Mouse (Mus musculus): ENCODE measurements at regions not wholly inside any gene's neighbourhood (a gene's known extent, or its start where the extent isn't known, plus 50 kb on each side); places are given as distances from the start of the nearest gene placed in this dataset.

DNA sequence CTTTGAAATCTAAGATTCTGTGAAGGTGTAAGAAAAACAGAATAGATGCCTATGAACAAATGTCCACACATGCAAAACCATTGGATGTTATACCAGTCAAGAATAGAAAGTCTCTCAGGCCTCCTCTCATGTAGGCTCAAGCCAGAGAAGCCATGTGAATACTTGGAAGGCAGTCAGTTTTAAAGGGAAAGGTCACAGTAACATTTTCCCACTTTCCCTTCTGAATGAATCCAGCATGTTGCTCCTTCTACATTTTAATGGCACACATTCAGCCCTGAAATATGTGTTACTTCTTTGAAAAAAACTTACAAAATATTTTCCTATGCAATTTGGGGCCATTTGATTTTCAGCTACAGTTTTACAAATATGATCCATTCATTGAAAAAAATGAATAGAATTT lies 186.1 kb downstream of the Lurap1l start:
- H3K27ac ChIP-seq = no peak overlapping the region
- H3K36me3 ChIP-seq (ENCODE audit: poor library complexity, severe bottlenecking) = no peaks in the 10 kb centered on the region
- H3K9me3 ChIP-seq (replicated peaks) = no peaks in the 10 kb centered on the region
- H3K4me2 ChIP-seq = no peak overlapping the region
- H3K27me3 ChIP-seq = no peaks in the 10 kb centered on the region
- no peak overlapping the region for H3K9ac ChIP-seq
- H3K4me3 ChIP-seq = no peak overlapping the region
- no peak for ATAC-seq
- no peaks in the 10 kb centered on the region for H3K4me1 ChIP-seq

GRCm38 (mm10) chr4:81097597-81097996 lies 187.2 kb downstream of the Lurap1l start:
- WGBS = 85% methylated on average over 1 of the region's 1 CpGs
- Histone ChIP-seq H3K27ac (no peak overlapping the region), H3K4me3 (no peak overlapping the region), H3K9me3 (replicated peaks) (no peaks in the 10 kb centered on the region), H3K36me3 (ENCODE audit: poor library complexity, severe bottlenecking) (no peaks in the 10 kb centered on the region), H3K4me2 (no peak overlapping the region), H3K27me3 (no peaks in the 10 kb centered on the region), H3K4me1 (no peaks in the 10 kb centered on the region), H3K9ac (no peak overlapping the region)
- no peak for ATAC-seq

- no peaks in the 10 kb centered on the region for H3K9me3 ChIP-seq (replicated peaks)
- no peak overlapping the region for H3K27ac ChIP-seq
- H3K4me2 ChIP-seq = no peak overlapping the region
- no peak overlapping the region for H3K9ac ChIP-seq
- H3K4me3 ChIP-seq = no peak overlapping the region
- WGBS = 90% methylated on average over 2 of the region's 2 CpGs
- H3K36me3 ChIP-seq (ENCODE audit: poor library complexity, severe bottlenecking) = no peaks in the 10 kb centered on the region
- no peaks in the 10 kb centered on the region for H3K4me1 ChIP-seq
- H3K27me3 ChIP-seq = no peaks in the 10 kb centered on the region
- ATAC-seq = no peak
These were observed 190.6 kb downstream of the Lurap1l start for GRCm38 (mm10) chr4:81101049-81101448.

DNA sequence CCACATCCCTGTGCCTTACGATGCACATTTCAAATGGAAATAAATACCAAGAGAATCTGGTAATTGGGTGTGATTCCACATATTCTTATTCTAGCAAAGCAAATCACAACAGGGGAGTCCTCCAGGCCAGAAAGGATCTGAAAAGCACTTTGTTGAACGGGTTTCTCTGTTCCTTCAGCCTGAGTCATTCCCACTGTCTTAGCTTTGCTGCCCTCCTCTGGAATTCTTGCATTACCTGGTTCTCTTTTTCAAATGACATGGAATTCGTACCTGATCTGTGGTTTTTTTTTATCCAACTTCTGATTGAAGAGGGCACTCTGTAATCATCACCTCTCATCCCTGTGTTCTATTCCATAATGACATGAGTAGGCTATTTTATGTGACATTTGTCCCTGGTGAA lies 200.9 kb downstream of the Lurap1l start:
- no peak overlapping the region for H3K9ac ChIP-seq
- no peaks in the 10 kb centered on the region for H3K27me3 ChIP-seq
- H3K4me1 ChIP-seq = no peaks in the 10 kb centered on the region
- no peaks in the 10 kb centered on the region for H3K9me3 ChIP-seq (replicated peaks)
- H3K4me2 ChIP-seq = no peak overlapping the region
- no peak for ATAC-seq
- WGBS = 57% methylated on average over 3 of the region's 3 CpGs
- H3K4me3 ChIP-seq = no peak overlapping the region
- no peak overlapping the region for H3K27ac ChIP-seq
- no peaks in the 10 kb centered on the region for H3K36me3 ChIP-seq (ENCODE audit: poor library complexity, severe bottlenecking)

- 90% methylated on average over 7 of the region's 7 CpGs for whole genome bisulfite sequencing
- Histone ChIP-seq H3K4me2 (no peak overlapping the region), H3K27me3 (no peaks in the 10 kb centered on the region), H3K9ac (no peak overlapping the region), H3K9me3 (replicated peaks) (no peaks in the 10 kb centered on the region), H3K4me1 (no peaks in the 10 kb centered on the region), H3K27ac (no peak overlapping the region), H3K36me3 (ENCODE audit: poor library complexity, severe bottlenecking) (no peaks in the 10 kb centered on the region), H3K4me3 (no peak overlapping the region)
- no peak for ATAC-seq
These were observed 206.0 kb downstream of the Lurap1l start for GRCm38 (mm10) chr4:81116411-81116810.

GRCm38 (mm10) chr4:81124155-81124554 lies 213.7 kb downstream of the Lurap1l start:
- WGBS = 22% methylated on average over 3 of the region's 3 CpGs
- peak; percentile 82 for ATAC-seq

GRCm38 (mm10) chr4:81129874-81130273 lies 219.4 kb downstream of the Lurap1l start:
- 75% methylated on average over 2 of the region's 2 CpGs for WGBS
- H3K27ac ChIP-seq = no peak overlapping the region
- H3K9ac ChIP-seq = no peak overlapping the region
- H3K4me3 ChIP-seq = no peak overlapping the region
- H3K4me1 ChIP-seq = no peaks in the 10 kb centered on the region
- no peaks in the 10 kb centered on the region for H3K36me3 ChIP-seq (ENCODE audit: poor library complexity, severe bottlenecking)
- no peak for ATAC-seq
- H3K27me3 ChIP-seq = no peaks in the 10 kb centered on the region
- H3K4me2 ChIP-seq = no peak overlapping the region
- H3K9me3 ChIP-seq (replicated peaks) = no peaks in the 10 kb centered on the region

More at GRCm38 (mm10) chr4:81124155-81124554, 213.7 kb downstream of the Lurap1l start:
- Histone ChIP-seq H3K9me3 (replicated peaks) (no peaks in the 10 kb centered on the region), H3K4me2 (no peak overlapping the region), H3K27ac (no peak overlapping the region), H3K9ac (no peak overlapping the region), H3K27me3 (no peaks in the 10 kb centered on the region), H3K4me3 (no peak overlapping the region), H3K36me3 (ENCODE audit: poor library complexity, severe bottlenecking) (no peaks in the 10 kb centered on the region), H3K4me1 (no peaks in the 10 kb centered on the region)

DNA sequence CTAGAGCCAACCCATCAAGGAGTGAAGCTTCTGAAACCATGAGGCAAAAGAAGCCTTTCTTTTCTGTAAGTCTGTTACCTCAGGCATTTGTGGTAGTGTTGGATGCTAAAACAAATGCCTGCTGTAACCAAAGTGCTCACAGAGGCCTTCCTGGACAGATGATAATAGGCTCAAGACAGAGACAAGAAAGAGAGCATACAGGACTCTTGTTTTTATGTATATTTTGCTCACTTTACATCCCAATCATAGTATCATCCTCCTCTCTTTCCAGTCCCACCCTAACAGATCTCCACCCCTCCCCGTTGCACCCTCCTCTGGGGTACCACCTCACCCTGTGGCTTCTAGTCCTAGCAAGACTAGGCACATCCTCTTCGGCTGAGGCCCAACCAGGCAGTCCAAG lies 262.7 kb downstream of the Lurap1l start:
- Histone ChIP-seq H3K4me3 (no peak overlapping the region), H3K4me2 (no peak overlapping the region), H3K27me3 (no peaks in the 10 kb centered on the region), H3K9ac (no peak overlapping the region), H3K9me3 (replicated peaks) (no peaks in the 10 kb centered on the region), H3K4me1 (no peaks in the 10 kb centered on the region), H3K36me3 (ENCODE audit: poor library complexity, severe bottlenecking) (no peaks in the 10 kb centered on the region), H3K27ac (no peak overlapping the region)
- ATAC-seq = no peak
- 93% methylated on average over 2 of the region's 2 CpGs for WGBS

DNA sequence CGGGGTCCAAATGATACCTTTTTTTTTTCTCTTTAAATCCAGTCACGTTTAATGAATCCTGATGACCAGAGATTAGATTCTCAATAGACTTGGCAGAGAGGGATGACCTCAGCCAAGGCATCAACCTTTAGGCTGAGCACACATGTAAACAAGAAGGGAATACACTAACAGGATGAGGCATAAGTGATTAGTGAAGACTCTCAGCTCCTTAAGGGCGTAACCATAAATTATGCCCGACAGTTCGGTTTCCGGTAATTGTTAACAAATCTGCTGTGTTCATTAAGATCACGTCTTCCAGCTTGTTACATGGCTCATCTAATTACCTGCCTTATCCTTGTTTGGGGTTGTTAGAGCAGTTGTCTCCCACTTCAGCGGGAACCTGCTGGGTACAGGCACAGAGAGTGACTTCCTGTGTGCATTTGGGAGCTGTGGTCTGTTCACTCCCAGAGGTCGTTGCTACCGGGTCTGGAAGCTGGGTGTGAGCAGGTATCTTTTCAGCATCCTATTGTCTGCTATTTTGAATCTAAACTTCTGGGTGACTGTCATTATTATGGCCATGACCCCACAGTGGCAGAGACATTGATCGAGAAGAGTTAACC lies 265.1 kb downstream of the Mpdz start:
- H3K9ac ChIP-seq = no peak overlapping the region
- no peaks in the 10 kb centered on the region for H3K27me3 ChIP-seq
- H3K27ac ChIP-seq = no peak overlapping the region
- H3K36me3 ChIP-seq (ENCODE audit: poor library complexity, severe bottlenecking) = no peaks in the 10 kb centered on the region
- H3K4me1 ChIP-seq = 0 out of 2 replicates have a peak, but pooled peaks cover 7% of the 10 kb centered on the region
- H3K4me3 ChIP-seq = no peak overlapping the region
- no peak for ATAC-seq
- no peaks in the 10 kb centered on the region for H3K9me3 ChIP-seq (replicated peaks)
- H3K4me2 ChIP-seq = no peak overlapping the region
- 64% methylated on average over 11 of the region's 11 CpGs for WGBS

DNA sequence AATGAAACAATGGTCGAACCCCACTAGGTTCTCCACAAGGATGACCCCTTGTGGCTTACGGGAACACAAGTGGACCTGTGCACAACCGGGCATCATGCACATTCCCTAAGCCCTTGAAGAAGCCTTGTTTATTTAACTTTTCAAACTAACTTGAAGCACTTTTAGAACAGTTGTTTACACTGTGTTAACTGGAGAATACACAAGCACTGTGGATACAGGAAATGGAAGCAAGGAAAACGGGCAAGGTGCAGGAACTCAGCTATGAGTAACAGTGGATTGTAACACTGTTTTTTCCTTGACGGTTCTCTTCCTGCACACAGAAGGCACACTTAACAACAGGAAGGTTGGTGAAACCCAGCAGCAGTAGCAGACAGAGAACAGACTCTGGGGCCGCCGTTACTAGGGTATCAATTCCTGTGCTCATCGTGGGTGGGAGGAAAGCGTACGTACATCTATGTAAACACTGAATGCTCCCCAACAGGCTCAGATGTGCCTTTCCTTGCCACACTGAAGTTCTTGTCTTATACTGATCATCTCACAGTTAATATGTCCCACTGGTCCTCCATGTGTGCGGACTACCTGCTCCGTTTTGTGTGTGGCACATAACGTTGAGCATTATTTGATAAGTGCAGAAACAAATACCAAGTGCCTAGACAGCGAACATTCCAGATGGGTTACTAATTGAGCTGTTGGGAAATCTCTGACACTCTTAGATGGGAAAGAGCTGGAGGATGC lies 264.4 kb downstream of the Mpdz start:
- 84% methylated on average over 14 of the region's 14 CpGs for WGBS
- no peaks in the 10 kb centered on the region for H3K36me3 ChIP-seq (ENCODE audit: poor library complexity, severe bottlenecking)
- no peak overlapping the region for H3K9ac ChIP-seq
- no peak overlapping the region for H3K27ac ChIP-seq
- H3K9me3 ChIP-seq (replicated peaks) = no peaks in the 10 kb centered on the region
- no peaks in the 10 kb centered on the region for H3K27me3 ChIP-seq
- 0 out of 2 replicates have a peak, but pooled peaks cover 7% of the 10 kb centered on the region for H3K4me1 ChIP-seq
- no peak; the same call in 1 of the 2 replicates for ATAC-seq
- no peak overlapping the region for H3K4me3 ChIP-seq
- H3K4me2 ChIP-seq = no peak overlapping the region

- H3K4me1 ChIP-seq = 0 out of 2 replicates have a peak, but pooled peaks cover 7% of the 10 kb centered on the region
- H3K4me3 ChIP-seq = no peak overlapping the region
- ATAC-seq = peak; percentile 99
- H3K27me3 ChIP-seq = no peaks in the 10 kb centered on the region
- H3K4me2 ChIP-seq = no peak overlapping the region
- 0% methylated on average over 12 of the region's 12 CpGs for WGBS
- H3K9me3 ChIP-seq (replicated peaks) = no peaks in the 10 kb centered on the region
- no peaks in the 10 kb centered on the region for H3K36me3 ChIP-seq (ENCODE audit: poor library complexity, severe bottlenecking)
- no peak overlapping the region for H3K9ac ChIP-seq
- 0 out of 2 replicates have a peak overlapping the region, but pooled peaks have one; percentile 54 for H3K27ac ChIP-seq
These were observed 263.9 kb downstream of the Mpdz start for GRCm38 (mm10) chr4:81178782-81179135.

- H3K4me2 ChIP-seq = no peak overlapping the region
- peaks cover 9% of the 10 kb centered on the region for H3K4me1 ChIP-seq
- no peak for ATAC-seq
- no peak overlapping the region for H3K27ac ChIP-seq
- no peak overlapping the region for H3K9ac ChIP-seq
- H3K36me3 ChIP-seq (ENCODE audit: poor library complexity, severe bottlenecking) = no peaks in the 10 kb centered on the region
- H3K9me3 ChIP-seq (replicated peaks) = no peaks in the 10 kb centered on the region
- no peaks in the 10 kb centered on the region for H3K27me3 ChIP-seq
- H3K4me3 ChIP-seq = no peak overlapping the region
- 90% methylated on average over 1 of the region's 1 CpGs for WGBS
These were observed 226.5 kb downstream of the Mpdz start for GRCm38 (mm10) chr4:81216123-81216522.

DNA sequence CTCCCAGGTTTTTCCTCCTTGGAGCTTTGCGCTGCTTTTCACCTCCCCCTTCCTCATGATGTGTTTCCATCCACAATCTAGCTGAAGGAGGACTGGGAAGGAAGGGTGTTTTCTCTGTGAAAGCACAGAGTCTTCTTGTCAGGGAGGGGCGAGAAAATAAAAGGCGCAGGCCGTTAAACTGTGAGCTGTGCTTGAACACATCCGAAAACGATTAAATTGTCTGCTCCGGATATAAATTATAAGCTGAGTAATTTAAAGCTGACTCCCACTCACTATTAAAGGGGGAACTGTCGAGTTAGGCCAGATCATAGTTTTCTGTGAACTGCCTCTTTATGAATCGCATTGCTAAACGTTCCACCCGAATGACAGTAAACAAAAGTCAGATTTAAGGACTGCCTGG lies 224.6 kb downstream of the Mpdz start:
- Histone ChIP-seq H3K9ac (no peak overlapping the region), H3K36me3 (ENCODE audit: poor library complexity, severe bottlenecking) (no peaks in the 10 kb centered on the region), H3K4me1 (peaks cover 9% of the 10 kb centered on the region), H3K27ac (no peak overlapping the region), H3K4me2 (0 out of 2 replicates have a peak overlapping the region, but pooled peaks have one; percentile 5), H3K27me3 (no peaks in the 10 kb centered on the region), H3K9me3 (replicated peaks) (no peaks in the 10 kb centered on the region), H3K4me3 (no peak overlapping the region)
- ATAC-seq = peak; percentile 45; the same call in 1 of the 2 replicates
- 22% methylated on average over 11 of the region's 11 CpGs for WGBS
